Mouse (Mus musculus) cerebellum, adult 9-10 months (tissue): ENCODE data around the gene Pik3r6.

Experiments used
- DNase-seq: peaks from one replicate; pipeline ENCODE4 v3.0.0; 2022

Pik3r6 gene

DNA sequence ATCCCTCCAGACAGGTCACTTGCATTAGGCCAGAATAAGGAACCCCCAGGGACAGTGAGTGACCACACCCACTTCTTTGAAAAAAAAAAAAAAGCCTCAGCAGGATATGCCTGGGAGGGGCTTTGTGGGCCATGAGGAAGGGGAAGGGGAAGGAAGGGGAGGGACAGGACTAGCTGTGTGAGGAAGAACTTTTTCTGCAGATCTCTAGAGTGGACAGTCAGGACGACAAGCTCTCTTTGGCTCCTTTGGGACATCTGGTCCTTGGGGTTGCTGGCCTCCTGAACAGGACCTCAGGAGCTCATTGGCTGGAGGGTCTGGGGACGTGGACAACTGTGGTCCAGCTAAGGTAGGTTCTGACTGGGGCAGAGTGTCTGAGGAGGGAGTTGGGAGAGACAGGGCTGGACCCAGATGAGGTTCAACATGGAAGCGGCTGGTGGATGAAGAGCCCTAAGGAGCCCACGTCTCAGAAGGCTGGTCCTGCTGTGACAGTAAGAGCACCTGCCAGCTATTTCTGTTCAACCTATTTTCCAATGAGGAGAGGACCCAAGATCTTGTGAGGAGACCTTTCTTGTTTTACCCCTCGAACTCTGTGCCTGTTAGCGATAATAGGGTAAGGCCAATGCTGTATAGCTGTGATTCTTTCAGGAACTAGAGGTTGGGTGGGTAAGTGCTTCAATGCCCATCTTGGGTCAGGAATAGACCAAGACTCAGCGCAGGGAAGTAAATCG, at the start of gene Pik3r6:
Gene Pik3r6, plus strand, starts transcription at position 118 of the 728 bp plus-strand sequence.
- no peak for DNase-seq

DNA sequence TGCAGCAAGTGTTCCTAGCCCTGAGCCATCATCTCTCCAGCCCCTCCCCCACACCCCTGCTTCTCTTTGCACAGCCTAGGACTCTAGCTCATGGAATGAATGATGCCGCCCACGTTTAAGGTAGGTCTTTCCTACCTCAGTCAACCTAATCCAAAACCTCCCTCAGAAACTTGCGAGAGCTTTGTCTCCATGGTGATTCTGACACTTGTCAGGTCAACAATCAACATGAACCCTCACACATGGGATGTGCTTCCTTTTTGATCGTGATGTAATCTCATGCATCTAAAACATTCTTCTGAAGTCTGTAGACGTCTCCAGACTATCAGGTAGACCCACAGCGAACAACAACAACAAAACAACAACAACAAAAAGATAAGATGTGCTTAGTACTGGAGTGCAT, 49.5 kb upstream of the Pik3r6 start:
- no peak for DNase-seq

DNA sequence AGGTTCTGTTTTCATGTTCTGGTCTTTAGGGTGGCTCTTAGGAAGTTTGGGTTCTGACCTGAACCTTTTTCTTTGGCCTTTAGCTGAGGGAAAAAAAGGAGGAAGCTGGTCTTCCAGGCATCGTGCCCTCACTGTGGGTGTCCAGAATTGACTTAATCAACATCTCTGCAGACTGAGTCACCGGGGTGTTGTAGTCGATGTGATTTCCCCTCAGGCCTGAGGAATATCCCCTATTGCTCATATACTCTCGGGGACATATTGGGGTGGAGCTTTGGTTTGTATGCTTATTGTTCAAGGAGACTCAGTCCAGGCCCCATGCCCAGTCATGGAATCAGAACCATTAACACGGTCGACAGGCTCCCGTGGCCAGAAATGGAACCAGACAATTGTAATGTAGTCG, 44.7 kb upstream of the Pik3r6 start:
- no peak for DNase-seq

DNA sequence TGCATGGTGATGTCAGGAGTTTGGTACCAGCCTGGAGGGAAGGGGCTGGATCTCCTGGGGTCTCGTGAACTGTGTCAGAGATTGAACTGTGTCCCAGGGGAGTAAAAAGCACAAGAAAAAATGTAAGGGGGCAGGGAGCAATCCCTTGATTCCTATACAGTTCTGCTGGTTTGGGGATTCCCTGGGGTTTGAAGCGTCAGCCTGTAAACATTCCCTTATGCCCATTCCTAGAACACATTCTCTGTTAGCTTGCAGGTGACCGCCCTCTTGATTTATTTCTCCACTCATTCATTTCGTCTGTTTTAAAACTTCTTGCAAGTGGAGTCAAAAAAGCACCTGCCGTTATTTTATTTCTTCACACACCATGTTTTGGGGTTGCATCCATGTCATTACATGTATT, 43.8 kb upstream of the Pik3r6 start:
- no peak for DNase-seq

DNA sequence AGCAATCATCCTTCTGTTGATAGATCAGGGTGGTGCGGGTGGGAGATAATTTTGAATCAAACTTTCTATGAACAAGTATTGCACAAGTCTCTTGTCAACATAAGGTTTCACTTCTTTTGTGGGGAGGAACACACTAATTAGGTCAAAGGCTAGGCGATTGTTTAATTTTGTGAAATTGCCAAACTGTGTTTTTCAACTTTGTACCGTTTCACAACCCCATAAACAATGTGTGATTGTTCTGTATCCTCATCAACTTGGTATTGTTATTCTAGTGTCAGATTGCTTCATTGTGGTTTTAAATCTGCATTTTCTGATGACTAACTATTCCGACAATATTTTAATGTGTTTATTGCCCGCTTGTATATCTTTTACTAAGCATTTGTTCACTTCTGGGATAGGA, 43.3 kb upstream of the Pik3r6 start:
- DNase-seq = no peak

DNA sequence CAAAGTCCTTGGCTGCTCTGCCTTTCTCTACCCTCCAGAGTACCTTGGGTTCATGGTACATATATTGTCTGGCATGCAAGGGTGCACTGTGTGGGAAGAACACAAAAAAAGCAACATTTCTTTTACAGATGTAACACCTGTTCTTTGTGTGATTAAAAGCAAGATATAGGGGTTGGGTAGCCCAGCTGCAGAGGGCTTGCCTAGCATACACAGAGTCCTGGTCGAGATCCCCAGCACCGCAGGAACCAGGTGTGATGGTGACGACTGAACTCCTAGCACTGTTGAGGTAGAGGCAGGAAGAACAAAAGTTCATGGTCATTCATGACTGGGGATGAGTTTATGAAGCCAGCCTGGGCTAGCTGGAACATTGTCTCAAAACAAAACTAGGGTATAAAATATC, 40.1 kb upstream of the Pik3r6 start:
- DNase-seq = no peak

DNA sequence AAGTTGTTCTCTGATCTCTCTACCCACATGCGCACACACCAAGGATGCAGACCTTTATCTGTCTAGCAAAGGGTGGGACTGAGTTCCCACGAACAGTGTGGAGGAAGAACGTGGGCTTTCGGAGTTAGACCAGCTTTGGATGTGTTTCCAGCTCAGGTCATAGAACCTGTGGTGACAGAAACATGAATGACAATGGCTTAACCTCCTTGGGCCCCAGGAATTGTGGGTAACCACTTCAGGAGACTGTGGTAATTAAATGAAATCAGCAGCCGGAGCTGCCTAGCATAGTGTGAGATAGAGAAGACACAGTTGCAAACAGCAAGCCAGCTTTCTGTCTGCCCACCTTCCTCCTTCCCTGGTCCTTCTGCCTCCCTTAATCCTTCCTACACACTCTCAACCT, 38.6 kb upstream of the Pik3r6 start:
- DNase-seq = no peak

DNA sequence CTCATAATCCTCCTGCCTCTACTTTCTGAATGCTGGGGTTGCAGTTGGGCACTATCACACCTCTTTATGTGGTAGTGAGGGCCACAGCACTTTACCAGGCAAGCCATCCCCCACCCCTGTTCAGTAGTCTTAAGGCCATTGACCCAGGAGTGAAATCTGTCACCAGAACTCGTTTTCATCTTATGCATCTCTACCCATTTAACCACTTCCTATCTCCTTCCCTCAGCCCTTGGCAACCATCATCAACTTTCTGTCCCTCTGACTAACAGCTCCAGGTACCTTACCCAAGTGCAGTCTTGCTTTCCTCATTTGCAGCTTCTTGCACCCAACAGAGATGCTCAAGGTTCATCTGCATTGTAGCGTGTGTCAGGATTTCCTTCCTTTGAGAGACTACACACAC, 37.7 kb upstream of the Pik3r6 start:
- DNase-seq = no peak

DNA sequence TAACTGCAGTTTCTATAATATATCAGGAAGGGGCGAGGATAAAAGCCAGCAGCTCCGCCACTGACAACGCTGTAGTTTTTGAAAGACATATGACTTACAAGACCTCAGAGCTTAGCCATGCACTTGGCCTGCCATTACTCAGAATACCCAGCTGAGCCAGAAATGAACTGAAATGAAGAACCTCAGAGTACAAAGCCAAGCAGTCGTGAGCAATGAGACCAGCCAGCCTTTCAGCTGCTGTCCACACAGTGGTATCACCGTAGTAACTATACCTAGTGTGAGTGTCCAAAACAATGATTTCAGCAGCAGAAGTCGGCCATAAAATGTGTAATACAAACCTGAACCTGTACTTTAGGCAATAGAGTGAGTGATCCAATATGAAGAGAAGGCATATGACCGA, 35.4 kb upstream of the Pik3r6 start:
- DNase-seq = no peak

DNA sequence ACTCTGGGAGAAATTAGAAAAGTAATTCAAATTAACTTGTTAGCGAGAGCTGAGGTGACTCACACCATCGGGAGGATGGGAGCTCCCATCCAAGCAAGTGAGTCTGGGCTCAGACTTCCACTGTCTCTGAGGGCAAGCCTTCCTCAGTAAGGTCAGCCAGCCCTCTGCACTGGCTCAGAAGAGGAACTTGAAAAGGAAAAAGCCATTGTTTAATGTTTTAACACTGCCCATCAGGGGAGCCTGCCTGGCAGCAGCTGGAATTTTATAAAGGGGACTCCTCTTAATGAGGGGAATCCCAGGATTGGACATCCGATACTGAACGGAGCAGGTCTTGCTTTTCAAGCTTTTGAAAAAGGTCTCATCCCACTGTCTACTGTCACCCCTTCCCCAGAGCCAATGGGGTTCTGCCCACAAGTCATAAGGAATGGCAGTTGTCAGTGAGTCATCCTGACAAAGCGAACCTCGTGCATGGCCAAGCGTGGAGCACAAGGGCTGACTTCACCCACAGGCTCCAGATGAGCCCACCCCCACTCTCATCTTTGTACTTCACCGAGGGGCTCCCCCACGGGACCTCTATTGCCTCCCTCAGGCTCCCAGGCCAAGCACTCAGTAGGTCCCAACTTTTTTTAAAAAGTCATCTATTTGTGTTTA, 34.7 kb upstream of the Pik3r6 start:
- DNase-seq = no peak

DNA sequence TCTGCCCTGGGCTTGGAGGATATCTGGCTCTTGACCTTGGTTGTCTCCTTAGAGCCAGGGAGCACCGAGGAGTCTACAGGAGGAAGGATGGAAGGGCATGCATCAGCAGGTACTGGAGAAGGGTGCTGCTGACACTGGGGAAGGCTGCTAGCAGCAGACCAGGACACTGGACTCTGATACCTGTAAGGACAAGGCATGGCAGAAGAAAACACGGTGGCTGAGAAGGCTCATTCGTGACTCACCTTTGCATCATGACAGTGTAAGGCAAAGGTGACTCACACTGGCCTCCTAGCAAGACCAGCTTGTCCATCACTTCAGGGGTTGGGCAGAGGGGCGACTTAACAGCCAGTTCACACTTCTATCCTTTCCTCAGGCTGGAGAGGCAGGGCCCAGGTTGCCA, 33.9 kb upstream of the Pik3r6 start:
- DNase-seq = no peak

DNA sequence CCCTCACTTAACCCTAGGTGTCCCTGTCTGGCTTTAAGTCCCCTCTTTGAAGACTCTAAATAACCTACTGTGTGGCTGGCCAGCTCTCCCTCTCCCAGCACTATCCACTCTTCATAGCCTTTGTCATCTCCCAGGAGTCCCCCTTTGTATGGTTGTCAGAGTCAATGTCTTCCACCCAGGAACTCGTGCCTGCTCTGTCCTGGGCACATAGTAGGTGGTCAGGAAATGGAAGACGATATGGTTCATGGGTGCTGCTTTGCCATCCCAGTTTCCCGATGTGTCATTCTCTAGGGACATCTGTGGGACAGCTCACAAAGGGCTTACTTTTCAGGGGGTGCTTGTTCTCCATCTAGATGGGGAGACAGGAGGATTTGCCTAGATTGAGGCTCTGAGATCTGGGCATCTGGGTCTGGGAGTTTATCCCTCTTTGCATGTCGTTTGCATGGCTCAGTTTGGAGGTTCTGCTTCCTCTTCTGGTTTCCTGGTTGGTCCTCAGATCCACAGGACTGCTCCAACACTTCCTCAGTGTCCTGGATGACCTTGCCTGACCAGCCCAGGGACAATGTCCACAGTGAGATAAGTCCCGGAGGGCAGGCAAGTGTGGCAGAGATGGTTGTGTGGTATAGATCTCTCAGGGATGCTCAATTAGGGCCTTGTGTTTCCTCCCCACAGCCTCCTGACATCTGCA, 30.5 kb upstream of the Pik3r6 start:
- no peak for DNase-seq

DNA sequence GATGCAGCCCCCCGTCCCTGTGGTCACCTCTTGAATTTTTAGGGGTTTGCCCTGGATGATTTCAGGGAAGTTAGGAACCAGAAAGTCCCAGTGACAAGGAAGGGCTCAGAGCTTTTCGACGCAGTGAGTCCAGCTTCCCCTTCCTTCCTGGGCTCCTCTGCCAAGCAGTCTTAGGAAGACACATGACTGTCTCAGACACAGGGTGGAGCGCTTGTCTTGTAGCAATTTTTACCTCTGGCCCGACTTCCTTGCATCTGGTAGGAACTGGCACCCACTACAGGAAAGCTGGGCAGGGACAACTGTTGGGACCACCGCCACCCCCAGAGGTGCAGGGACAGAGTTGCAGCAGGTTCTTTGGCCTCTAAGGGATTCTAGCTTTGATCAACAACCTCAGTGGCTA, 28.2 kb upstream of the Pik3r6 start:
- DNase-seq = no peak

DNA sequence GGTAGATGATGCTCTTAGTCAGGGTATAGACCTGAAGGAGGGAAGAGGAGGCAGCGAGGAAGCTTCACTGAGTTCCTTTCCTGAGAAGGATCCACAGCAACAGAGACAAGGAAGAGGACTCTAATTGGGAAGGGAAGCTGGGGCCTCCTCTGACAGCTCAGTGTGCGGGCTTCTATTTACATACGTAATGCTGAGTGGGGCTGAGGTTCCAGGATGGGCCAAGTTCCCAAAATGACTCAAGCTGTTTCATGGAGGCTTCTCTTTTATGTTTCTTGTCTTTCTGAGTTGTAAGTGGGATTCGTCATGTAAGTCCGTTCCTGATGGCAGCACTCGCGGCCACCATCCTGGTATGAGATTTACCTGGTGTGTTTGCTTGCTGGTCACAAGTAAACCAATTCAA, 27.1 kb upstream of the Pik3r6 start:
- no peak for DNase-seq

DNA sequence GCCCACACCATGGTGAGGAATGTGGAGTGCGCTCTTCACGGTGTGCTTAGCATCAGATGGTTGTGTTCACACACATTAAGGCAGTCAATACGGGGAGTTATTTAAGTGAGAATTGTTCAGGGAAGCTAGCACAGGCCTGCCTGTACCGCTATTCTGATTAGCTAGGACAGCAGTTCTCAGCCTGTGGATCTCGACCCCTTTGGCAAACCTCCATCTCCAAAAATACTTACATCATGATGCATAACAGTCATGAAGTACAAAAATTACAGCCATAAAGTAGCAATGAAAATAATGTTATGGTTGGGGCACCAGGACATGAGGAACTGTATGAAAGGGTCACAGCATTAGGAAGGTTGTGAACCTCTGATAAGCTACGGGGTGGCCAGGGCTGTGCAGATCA, 25.2 kb upstream of the Pik3r6 start:
- no peak for DNase-seq

DNA sequence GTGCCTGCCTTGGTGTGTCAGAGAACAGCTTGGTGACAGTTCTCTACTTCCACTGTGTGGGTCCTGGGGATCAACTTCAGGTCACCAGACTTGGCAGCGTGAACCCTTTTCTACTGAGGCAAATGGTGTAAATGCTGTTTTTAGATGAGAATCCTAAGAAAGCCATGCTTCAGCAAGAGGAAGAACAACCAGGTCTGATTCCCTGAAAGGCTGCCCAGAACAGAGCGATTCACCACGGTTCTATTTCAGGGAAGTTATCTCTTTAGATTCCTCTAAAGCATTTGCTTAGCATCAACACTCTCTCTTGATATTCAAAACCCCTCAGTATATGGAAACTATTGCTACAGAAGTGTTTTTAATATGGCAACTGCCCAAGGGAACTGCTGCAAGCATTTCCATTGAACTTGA, 24.2 kb upstream of the Pik3r6 start:
- DNase-seq = no peak

DNA sequence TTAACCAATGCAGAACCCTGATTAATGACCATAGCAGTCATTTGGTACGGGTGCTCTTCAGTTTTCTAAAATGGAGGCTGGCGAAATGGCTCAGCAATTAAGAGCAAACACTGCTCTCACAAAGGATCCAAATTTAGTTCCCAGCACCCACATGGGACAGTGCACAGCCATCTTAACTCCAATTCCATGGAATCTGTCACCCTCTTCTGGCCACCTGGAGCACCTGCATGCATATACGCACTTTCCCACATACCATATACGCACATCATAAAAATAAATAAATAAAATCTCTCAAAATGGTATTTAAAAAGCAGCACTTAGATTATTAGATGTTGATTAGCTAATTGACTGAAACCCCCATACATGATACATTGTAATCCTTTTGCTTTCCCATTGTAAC, 22.2 kb upstream of the Pik3r6 start:
- DNase-seq = no peak

DNA sequence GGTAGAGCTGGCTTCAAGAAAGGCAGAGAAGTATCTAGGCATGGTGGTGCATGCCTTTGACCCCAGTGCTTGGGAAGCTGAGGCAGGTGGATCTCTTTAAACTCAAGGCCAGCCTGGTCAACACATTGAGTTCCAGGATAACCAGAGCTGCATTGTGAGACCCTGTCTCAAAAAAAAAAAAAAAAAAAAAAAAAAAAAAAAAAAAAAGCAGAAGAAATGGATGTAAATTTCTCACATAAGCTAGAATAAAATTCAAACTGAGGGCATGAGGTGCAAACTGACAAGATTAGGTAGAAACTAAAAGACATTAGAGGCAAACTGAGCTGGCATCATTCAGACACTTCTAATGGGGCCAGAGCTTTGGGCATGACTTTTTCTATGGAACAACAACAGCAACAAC, 20.8 kb upstream of the Pik3r6 start:
- no peak for DNase-seq

DNA sequence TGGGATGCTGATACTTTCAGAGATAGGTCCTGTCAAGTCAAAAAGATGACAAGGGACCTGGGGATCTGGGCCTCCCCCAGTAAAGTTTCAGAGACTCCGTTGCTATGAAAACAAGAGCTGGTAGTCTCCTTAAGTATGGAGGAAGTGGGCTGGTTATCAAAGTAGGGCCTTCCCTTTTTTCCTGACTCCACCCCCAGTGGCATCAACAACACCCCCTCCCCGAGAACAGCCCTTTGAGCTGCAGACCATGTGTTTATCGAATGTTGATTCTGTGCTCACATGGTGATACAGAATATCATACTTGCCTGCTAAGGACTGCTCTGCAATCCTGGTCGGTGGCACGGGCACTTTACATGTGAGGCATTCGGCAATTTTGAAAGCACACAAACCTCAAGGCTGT, 19.6 kb upstream of the Pik3r6 start:
- DNase-seq = no peak

DNA sequence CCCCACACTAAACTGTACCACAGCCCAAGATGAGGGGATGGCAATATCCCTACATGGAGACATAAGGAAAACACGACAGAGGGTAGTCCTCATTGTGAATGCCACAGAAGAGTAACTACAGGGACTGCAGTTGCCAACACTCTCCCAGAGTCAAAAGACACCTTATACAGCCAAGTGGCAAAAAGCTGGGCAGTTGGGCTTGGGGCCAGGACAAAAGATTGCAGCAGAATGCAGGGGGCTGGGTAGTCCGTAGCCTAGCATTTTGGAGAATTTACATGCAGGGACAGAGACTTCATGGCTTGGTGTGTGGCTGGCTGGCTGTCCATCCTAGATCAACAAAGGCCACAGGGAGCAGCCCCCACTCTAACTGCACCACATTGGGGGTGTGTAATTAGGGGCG, 18.4 kb upstream of the Pik3r6 start:
- DNase-seq = no peak

DNA sequence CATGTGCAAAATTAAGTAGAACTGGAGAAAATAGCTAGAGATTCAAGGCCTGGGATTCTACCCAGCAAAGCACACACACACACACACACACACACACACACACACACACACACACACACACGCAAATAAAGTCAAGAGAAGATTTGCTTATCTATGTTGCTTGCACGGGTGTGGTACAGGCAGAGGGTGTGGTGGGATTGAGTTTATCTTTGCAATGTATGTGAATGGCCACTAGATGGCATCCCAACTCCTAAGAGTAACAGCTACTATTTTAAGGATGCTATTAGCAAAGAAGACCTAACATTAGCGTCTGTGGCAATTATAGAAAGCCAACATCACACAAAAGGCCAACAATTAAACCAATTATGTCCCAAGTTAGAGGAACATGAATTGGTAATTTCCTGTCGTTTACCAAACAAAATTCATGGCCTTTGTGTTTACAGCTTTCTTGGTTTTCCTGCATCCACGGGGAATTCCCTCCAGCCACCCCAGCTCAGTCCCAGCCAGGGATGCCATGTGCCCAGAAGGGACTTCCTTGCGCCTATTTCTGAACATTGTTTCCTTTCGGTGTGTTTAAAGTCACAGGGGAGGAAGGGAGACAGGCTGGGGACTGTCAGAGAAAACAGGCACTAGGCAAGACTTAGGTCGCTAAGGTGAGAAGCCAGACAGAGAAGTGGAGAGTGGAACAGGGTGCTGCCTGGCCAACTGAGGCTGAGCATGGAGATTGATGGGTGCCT, 17.4 kb upstream of the Pik3r6 start:
- peak; percentile 57 for DNase-seq

DNA sequence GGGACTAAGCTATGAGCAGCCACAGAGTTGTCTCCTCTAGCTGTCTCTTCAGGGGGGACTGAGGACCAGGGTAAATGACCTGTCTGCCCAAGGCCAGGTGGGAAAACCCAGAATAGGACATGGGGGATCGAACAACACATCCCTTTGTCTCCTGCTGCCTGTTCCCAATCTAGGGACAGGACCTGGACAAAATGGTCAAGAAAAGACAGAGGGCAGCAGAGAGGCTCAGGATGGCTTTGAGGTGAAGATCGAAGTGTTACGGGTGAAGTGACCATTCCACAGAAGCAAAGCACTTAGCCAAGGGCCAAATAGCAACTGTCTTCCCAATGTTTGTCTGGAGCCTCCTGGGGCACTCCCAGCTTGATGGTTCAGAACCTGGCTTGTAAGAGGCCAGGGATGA, 16.7 kb upstream of the Pik3r6 start:
- DNase-seq = no peak

DNA sequence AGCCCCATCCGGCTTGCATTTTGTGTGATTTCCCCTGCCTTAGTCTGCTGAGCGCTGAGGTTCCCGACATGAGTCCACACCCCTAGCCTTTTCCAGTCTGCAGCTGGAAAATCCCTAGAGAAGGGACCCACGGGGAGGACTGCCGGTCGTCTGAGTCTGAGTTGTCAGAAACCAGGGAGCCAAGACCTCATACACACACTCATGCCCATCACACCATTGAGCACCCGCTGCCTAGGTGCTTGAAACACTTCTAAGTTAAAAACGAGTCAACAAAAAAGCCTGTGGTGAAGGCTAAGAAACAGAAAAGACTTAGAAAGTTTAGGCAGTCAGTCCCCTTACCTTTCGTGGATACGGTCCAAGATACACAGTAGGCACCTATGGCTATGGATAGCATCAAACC, 15.1 kb upstream of the Pik3r6 start:
- no peak for DNase-seq
